Mouse (Mus musculus) layer of hippocampus, postnatal 14 days (tissue): Measurements from ENCODE around the gene Ifna11. TPM values are rescaled to one million over a fixed set of nuclear protein-coding genes. Genes with fewer than 3 reads are reported as not detected.
A peak's percentile ranks its signal among the peaks of the same experiment; 100 is the strongest.

ENCODE experiments used
- DNase-seq, 2 experiments: peaks; one replicate each; pipeline ENCODE4 v3.0.0; 2021 to 2022; ENCODE audit warnings: low spot score in 2 of 2, mixed read lengths in 1 of 2
- total RNA-seq, 2 experiments: library from RNA; stranded (reverse); gene quantifications; 2 replicates each; pipeline ENCODE4 v1.2.3; 2021

The Ifna11 gene
- total RNA-seq, 2 experiments from 2014 or later, result not detected

GRCm38 (mm10) chr4:88838828-88839227, 19.1 kb downstream of the Ifna11 start:
- no peak for DNase-seq

- DNase-seq, result no peak
Measured at GRCm38 (mm10) chr4:88840058-88840457, 20.3 kb downstream of the Ifna11 start.

DNA sequence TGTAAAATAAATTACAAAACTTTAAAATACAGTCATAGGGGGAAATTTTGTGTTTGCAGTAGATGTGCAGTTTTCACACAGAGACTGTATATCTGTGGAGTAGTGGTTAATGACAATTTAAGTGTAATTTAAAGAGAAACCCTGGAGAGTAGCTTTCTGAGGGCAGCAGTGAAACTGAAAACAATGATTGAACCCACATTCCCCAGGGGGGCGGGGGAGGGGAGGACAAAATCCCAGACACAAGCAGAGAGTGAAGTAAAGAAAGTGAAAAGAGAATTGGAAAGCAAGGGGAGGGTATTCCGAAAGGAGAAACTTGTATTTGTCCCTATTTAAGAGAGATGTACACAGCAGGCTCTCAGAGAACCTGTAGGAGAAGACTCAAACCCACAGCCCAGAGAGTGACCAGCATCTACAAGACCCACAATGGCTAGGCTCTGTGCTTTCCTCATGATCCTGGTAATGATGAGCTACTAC, 21.7 kb downstream of the Ifna11 start, which contains the start of gene Ifna4:
Ifna4 (plus strand) TSS at position 424 of the 474 bp plus-strand sequence.
- no peak for DNase-seq

DNA sequence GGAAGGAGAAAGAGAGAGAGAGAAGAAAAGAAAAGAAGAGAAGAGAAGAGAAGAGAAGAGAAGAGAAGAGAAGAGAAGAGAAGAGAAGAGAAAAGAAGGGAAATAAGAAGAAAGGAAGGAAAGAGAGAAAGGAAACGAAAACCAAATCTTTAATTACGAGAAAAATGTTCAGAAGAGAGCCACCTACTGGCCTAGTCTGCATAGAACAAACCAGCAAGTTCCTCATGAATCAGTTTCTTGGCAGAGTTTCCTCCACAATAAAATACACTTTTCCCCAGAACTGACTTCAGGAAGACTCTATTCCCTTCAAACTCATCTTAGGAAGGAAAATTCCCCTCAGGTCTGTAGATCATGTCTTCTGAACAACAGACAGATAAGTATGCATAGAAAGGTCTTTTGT, 25.6 kb downstream of the Ifna11 start:
- no peak for DNase-seq

- DNase-seq, result no peak
Measured at GRCm38 (mm10) chr4:88849698-88850097, 29.9 kb downstream of the Ifna11 start, which contains the start of gene Ifna1. Gene Ifna1 (plus strand): TSS chr4:88850087.

DNA sequence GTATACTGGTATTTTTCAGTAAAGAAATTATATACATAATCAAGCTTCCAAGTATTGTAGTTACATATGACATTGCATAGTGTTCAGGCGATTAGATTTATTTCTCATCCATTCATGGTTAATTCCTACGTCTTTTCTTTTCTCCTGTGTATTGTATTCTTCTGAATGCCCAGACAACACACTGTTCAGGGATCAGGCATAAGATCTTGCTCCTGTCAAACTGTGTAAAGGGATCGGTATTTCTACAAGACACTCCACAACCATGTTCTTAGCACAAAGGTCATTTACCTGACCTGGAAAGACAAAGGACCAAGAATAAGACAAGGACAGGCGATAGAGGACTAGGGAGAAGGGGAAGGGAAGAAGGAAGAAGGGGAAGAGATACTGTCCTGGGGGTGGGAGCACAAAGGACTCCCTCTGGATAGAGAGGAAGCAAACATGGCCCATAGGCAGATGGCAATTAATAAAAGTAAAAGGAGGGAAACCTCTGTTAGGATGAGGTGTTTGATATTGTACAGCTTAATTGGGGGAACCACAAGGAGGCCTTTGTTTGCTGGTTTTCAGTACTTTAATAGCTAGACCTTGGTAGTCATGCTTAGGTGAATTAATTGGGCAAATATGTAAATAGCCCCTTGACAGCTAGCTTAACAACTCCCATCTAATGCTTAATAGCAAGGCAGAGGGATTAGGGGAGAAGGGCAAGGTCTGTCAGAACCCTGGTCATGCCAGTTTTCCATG, 31.4 kb downstream of the Ifna11 start:
- no peak for DNase-seq

DNA sequence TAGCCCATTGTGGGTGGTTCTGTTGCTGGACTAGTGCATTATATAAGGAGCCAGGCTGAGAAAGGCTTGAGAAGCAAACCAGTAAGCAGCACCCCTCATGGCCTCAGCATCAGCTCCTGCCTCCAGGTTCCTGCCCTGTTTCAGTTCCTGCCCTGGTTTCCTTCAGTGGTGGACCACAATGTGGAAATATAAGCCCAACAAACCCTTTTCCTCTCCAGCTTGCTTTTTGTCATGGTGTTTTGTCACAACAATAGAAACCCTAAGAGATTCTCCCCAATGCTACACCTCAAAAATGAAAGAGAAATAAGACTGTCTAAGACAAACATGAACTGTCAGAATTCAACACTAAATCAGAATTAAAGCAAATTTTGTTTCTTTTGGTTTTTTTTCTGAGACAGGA, 39.5 kb downstream of the Ifna11 start:
- DNase-seq, result no peak

- DNase-seq, result no peak
Measured at GRCm38 (mm10) chr4:88863309-88863708, 43.5 kb downstream of the Ifna11 start.

DNA sequence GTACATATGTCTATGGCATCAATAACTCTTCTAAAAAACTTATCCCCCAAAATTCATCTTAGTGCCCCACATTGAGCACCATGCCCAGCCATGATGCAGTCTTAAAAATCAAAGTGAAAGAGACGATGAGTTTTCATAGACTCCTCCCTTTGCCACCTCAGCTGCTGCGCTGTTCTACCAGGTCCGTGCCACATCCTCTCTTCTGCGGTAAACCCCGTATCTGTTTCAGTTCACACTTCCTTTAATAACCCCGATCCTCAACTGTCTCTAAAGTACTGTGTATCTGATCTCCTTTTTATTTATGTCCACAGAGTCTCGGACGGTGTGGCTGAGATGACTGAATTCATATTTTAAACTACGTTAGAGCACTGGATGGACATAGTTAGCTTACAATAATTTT, 44.8 kb downstream of the Ifna11 start:
- no peak for DNase-seq

GRCm38 (mm10) chr4:88865011-88865569, 45.3 kb downstream of the Ifna11 start:
- DNase-seq, result no peak

GRCm38 (mm10) chr4:88867366-88867925, 47.7 kb downstream of the Ifna11 start:
- DNase-seq, result peak; percentile 72 to 74

DNA sequence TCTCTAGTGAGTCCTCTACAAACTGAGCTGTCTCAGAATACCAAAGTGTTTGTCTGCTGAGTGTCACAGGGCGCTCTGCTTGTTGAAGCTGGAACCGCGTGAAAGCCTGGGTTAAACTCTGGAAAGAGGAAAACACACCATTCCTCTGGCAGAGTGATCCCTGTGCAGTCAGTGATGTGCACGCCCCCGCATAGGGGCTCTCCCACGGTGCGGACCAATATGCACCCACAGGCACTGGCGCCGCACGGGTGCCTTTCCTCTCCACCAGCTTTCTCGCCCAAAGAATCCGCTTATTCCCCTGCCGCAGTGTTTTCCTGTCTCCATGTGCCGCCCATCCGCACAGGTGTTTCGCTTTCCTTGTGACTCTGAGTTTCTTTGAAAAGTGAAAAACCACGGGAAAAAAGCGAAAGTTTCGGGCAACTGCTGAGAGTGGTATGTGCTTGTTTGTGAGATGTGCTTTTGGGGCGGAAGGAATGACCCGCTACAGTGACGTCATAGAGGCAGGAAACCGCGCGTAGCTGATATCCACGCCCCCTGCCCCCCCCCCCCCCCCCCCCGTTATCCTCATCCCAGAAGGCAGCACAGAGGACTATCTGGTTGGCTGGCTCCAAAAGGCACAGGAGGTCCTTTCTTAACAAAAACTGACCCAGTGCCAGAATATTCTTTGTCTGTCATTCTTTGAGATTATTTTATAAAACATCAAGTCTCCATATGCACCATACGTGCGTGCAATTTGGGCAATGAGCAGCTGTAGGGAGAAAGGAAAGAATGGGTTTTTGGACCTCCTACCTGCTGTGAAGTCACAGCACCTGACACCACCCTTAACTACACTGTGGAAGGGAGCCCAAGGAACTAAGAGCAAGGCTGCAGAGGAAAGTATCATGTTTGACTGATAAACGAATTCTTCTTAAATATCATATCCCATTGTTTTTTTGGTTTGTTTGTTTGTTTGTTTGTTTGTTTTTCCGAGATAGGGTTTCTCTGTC, 48.5 kb downstream of the Ifna11 start:
- peak in 1 of 2 experiments; percentile 3 for DNase-seq

Other genes starting within 250 kb of the Ifna11 start
- not detected for gene Ifna14, start 248.2 kb upstream of the Ifna11 start, total RNA-seq
- gene Ifna9, start 227.6 kb upstream of the Ifna11 start, total RNA-seq, result not detected
- not detected for gene Ifna12, start 216.6 kb upstream of the Ifna11 start, total RNA-seq
- gene C87499, start 185.5 kb upstream of the Ifna11 start, total RNA-seq, result not detected
- gene Ifna13, start 175.5 kb upstream of the Ifna11 start, total RNA-seq, result not detected
- not detected for gene Ifna16, start 143.0 kb upstream of the Ifna11 start, total RNA-seq
- gene Ifna2, start 136.0 kb upstream of the Ifna11 start, total RNA-seq, result not detected
- gene Ifnab, start 128.6 kb upstream of the Ifna11 start, total RNA-seq, result not detected
- 1 to 10 TPM; 1.1 to 2.1 TPM for gene Gm26566, start 98.2 kb upstream of the Ifna11 start, total RNA-seq
- 100 to 1,000 TPM; 105 to 106 TPM for gene Klhl9, start 97.5 kb upstream of the Ifna11 start, total RNA-seq
- not detected for gene Gm13271, start 65.1 kb upstream of the Ifna11 start, total RNA-seq
- not detected for gene Gm13283, start 59.8 kb upstream of the Ifna11 start, total RNA-seq
- not detected for gene Gm13290, start 46.1 kb upstream of the Ifna11 start, total RNA-seq
- not detected for gene Gm13289, start 43.0 kb upstream of the Ifna11 start, total RNA-seq
- gene Gm13272, start 40.1 kb upstream of the Ifna11 start, total RNA-seq, result not detected
- not detected for gene Ifnz, start 37.8 kb upstream of the Ifna11 start, total RNA-seq
- gene Gm13276, start 34.2 kb upstream of the Ifna11 start, total RNA-seq, result not detected
- gene Gm13277, start 31.3 kb upstream of the Ifna11 start, total RNA-seq, result not detected
- gene Gm13278, start 28.4 kb upstream of the Ifna11 start, total RNA-seq, result not detected
- gene Gm13275, start 25.5 kb upstream of the Ifna11 start, total RNA-seq, result not detected
- not detected for gene Gm13279, start 22.6 kb upstream of the Ifna11 start, total RNA-seq
- not detected for gene Gm13285, start 20.3 kb upstream of the Ifna11 start, total RNA-seq
- not detected for gene Gm13287, start 16.7 kb upstream of the Ifna11 start, total RNA-seq
- gene Gm13288, start 14.4 kb upstream of the Ifna11 start, total RNA-seq, result not detected
- not detected for gene Ifna7, start 3.7 kb upstream of the Ifna11 start, total RNA-seq
- not detected for gene Ifna6, start 7.5 kb downstream of the Ifna11 start, total RNA-seq
- gene Ifna5, start 15.6 kb downstream of the Ifna11 start, total RNA-seq, result not detected
- gene Ifna4, start 21.9 kb downstream of the Ifna11 start, total RNA-seq, result not detected
- gene Ifna1, start 30.1 kb downstream of the Ifna11 start, total RNA-seq, result not detected
- not detected for gene Ifne, start 60.2 kb downstream of the Ifna11 start, total RNA-seq